Mouse (Mus musculus) neural tube, embryonic 13.5 days (tissue): ENCODE measurements around the gene St5. TPM values are rescaled to one million over a fixed set of nuclear protein-coding genes. Genes with fewer than 3 reads are reported as not detected.

ENCODE experiments used
- ATAC-seq: fragments of 200-750 bp; cut with Nextera tagmentation; 2 replicates; pipeline ENCODE4 v1.8.0; 2017; ENCODE audit warnings: low read depth, mild to moderate bottlenecking, moderate TSS enrichment, moderate library complexity
- H3K27ac ChIP-seq: fragments of 300-500 bp; sonication (generic); replicated peaks from 2 replicates; pipeline ENCODE4 v1.5.1; 2015; ENCODE audit warnings: moderate library complexity, mild to moderate bottlenecking, inconsistent platforms
- H3K27me3 ChIP-seq: fragments of 300-500 bp; sonication (generic); 2 replicates; pipeline ENCODE4 v1.6.1; 2015; ENCODE audit warnings: mild to moderate bottlenecking, inconsistent platforms
- H3K36me3 ChIP-seq: fragments of 300-500 bp; sonication (generic); 2 replicates; pipeline ENCODE4 v1.6.1; 2015; ENCODE audit warnings: mild to moderate bottlenecking, inconsistent platforms
- H3K4me1 ChIP-seq: fragments of 300-500 bp; sonication (generic); replicated peaks from 2 replicates; pipeline ENCODE4 v1.6.1; 2015; ENCODE audit warnings: inconsistent platforms
- H3K4me2 ChIP-seq: fragments of 300-500 bp; sonication (generic); 2 replicates; pipeline ENCODE4 v1.6.1; 2015; ENCODE audit warnings: inconsistent platforms, mild to moderate bottlenecking, moderate library complexity
- H3K4me3 ChIP-seq: fragments of 300-500 bp; sonication (generic); 2 replicates; pipeline ENCODE4 v1.5.1; 2015; ENCODE audit warnings: mild to moderate bottlenecking, inconsistent platforms
- H3K9ac ChIP-seq: fragments of 300-500 bp; sonication (generic); 2 replicates; pipeline ENCODE4 v1.6.1; 2015; ENCODE audit warnings: moderate library complexity, mild to moderate bottlenecking, inconsistent platforms
- H3K9me3 ChIP-seq: fragments of 300-500 bp; sonication (generic); 2 replicates; pipeline ENCODE4 v1.6.1; 2016; ENCODE audit warnings: inconsistent platforms
- WGBS: fragments of 180-500 bp; shearing (Covaris S2); methylation state at CpG from one replicate; pipeline ENCODE4 v1.1.7; 2015; 5-methylcytosine and 5-hydroxymethylcytosine counted together
- polyA plus RNA-seq: library from polyadenylated mRNA; unstranded; fragments of >200 nt; fragmentation: Nextera tagmentation; extraction: Ambion mirVana; gene quantifications from 2 replicates; pipeline ENCODE4 v1.2.1, GENCODE M21; 2015

St5 gene
- polyA plus RNA-seq, 1 experiment from 2014 or later, result 30.0 TPM

DNA sequence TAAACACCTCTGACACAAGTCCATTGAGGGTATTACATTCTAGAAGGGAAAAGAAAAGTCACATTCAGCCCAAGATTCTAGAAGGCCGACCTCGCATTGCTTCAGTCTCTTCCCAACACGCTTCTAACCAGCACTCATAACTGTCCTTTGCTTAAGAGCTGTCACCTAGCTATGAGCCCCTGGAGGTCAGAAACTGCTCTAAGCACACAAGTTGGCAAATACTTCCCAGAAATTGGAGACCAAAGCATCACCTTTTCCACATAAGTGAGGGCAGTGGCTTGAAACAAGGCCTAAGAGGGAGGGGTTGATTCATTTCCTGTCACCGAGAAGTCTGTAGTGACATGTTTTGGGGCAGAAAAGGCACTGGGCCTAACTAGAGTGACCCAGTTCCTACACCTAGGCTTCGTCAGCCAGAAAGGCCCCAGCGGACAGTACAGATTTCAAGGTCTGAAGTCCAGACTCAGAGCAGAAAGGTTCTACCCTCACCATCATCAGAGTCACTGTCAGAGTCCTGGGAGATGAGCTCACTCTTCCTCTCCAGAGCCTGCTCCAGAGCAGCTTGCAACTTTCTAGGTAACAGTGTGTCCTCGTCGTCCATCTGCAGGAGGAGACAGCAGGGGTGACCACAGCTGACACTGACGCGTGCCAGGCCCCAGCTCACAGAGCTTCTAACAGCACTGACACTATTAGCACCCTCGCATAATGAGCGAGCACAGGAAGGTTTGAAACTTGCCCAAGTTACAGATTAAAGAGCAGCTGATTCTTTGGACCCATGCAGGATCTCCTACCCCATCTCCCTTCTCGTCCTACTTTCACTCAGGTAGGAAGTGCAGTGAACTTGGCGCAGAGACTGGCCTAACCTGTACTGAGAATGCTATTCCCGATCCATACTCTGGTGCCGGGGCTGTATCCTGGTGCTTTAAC, 177.4 kb downstream of the St5 start:
- no peak overlapping the region for H3K9ac ChIP-seq
- ATAC-seq, result no peak
- H3K4me1 ChIP-seq, result peaks cover 11% of the 10 kb centered on the region
- WGBS, result 82% methylated on average over 16 of the region's 16 CpGs
- H3K9me3 ChIP-seq, result no peaks in the 10 kb centered on the region
- no peaks in the 10 kb centered on the region for H3K27me3 ChIP-seq
- H3K4me3 ChIP-seq, result no peak overlapping the region
- peak overlapping the region; percentile 9; the same call in 1 of the 2 replicates for H3K27ac ChIP-seq
- no peak overlapping the region for H3K4me2 ChIP-seq
- peaks cover 66% of the 10 kb centered on the region for H3K36me3 ChIP-seq

GRCm38 (mm10) chr7:109524763-109525162, 178.6 kb downstream of the St5 start:
- H3K4me2 ChIP-seq, result no peak overlapping the region
- H3K36me3 ChIP-seq, result peaks cover 68% of the 10 kb centered on the region
- 0 out of 2 replicates have a peak overlapping the region, but pooled peaks have one; percentile 7 for H3K27ac ChIP-seq
- H3K27me3 ChIP-seq, result no peaks in the 10 kb centered on the region
- H3K4me1 ChIP-seq, result peaks cover 23% of the 10 kb centered on the region
- ATAC-seq, result no peak
- 80% methylated on average over 3 of the region's 3 CpGs for WGBS
- H3K4me3 ChIP-seq, result no peak overlapping the region
- H3K9ac ChIP-seq, result no peak overlapping the region
- H3K9me3 ChIP-seq, result no peaks in the 10 kb centered on the region

DNA sequence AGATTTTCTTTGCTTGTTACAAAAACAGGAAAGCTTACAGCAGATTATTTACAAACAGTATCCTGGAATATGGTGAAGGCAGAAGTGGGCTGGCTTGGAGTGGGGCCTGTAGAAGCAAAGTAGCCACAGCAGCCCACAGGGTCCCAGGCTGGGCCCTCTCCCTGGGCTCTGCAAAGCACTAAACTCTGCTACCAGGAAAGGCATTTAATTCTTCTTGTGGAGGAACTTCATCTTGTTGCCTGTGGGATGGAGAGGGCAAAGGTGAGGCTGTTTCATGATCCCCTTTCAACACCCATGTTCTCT, 179.0 kb downstream of the St5 start:
- Histone ChIP-seq H3K9ac (peak overlapping the region; percentile 41; the same call in 1 of the 2 replicates), H3K4me3 (no peak overlapping the region), H3K36me3 (peaks cover 68% of the 10 kb centered on the region), H3K27ac (0 out of 2 replicates have a peak overlapping the region, but pooled peaks have one; percentile 7), H3K4me2 (no peak overlapping the region), H3K27me3 (no peaks in the 10 kb centered on the region), H3K4me1 (peaks cover 24% of the 10 kb centered on the region), H3K9me3 (no peaks in the 10 kb centered on the region)
- ATAC-seq, result no peak

- peaks cover 24% of the 10 kb centered on the region for H3K4me1 ChIP-seq
- no peak for ATAC-seq
- no peaks in the 10 kb centered on the region for H3K27me3 ChIP-seq
- no peak overlapping the region for H3K4me3 ChIP-seq
- 0 out of 2 replicates have a peak overlapping the region, but pooled peaks have one; percentile 7 for H3K27ac ChIP-seq
- 65% methylated on average over 6 of the region's 6 CpGs for WGBS
- H3K9ac ChIP-seq, result peak overlapping the region; percentile 41; the same call in 1 of the 2 replicates
- H3K9me3 ChIP-seq, result no peaks in the 10 kb centered on the region
- H3K36me3 ChIP-seq, result peaks cover 68% of the 10 kb centered on the region
- H3K4me2 ChIP-seq, result no peak overlapping the region
Measured at GRCm38 (mm10) chr7:109523741-109524441, 179.5 kb downstream of the St5 start.

GRCm38 (mm10) chr7:109523304-109523703, 180.1 kb downstream of the St5 start:
- Histone ChIP-seq H3K36me3 (peaks cover 68% of the 10 kb centered on the region), H3K4me1 (peaks cover 26% of the 10 kb centered on the region), H3K4me2 (no peak overlapping the region), H3K9me3 (no peaks in the 10 kb centered on the region), H3K27me3 (no peaks in the 10 kb centered on the region), H3K27ac (no peak overlapping the region), H3K9ac (no peak overlapping the region), H3K4me3 (no peak overlapping the region)
- WGBS, result 55% methylated on average over 2 of the region's 2 CpGs
- ATAC-seq, result no peak

DNA sequence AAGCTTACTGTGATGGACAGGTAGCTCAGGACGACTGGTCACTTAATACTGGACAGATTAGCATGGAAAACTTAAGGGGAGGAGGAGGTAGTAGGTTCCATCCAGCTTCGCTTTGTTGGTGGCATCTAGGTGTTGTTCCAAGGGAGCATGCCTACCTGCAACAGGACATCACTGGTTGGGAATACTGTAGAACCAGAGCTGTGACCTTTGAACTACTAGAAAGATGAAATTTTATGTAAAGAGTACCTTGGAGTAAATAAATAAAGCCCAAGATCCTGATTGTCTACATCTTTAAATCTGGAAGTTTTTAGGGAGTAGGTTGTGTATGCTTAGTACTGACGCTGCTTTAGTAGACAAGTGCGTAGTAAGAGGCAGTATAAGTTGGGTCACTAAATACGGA, 181.3 kb downstream of the St5 start:
- 80% methylated on average over 5 of the region's 5 CpGs for WGBS
- H3K27me3 ChIP-seq, result no peaks in the 10 kb centered on the region
- H3K27ac ChIP-seq, result no peak overlapping the region
- ATAC-seq, result no peak
- peaks cover 35% of the 10 kb centered on the region for H3K4me1 ChIP-seq
- H3K36me3 ChIP-seq, result peaks cover 62% of the 10 kb centered on the region
- no peak overlapping the region for H3K4me2 ChIP-seq
- H3K9me3 ChIP-seq, result no peaks in the 10 kb centered on the region
- H3K9ac ChIP-seq, result no peak overlapping the region
- no peak overlapping the region for H3K4me3 ChIP-seq

GRCm38 (mm10) chr7:109519936-109520335, 183.5 kb downstream of the St5 start:
- H3K9me3 ChIP-seq, result no peaks in the 10 kb centered on the region
- H3K27ac ChIP-seq, result peak overlapping the region; percentile 95
- H3K9ac ChIP-seq, result peak overlapping the region; percentile 90
- no peaks in the 10 kb centered on the region for H3K27me3 ChIP-seq
- ATAC-seq, result no peak
- peaks cover 45% of the 10 kb centered on the region for H3K36me3 ChIP-seq
- peaks cover 35% of the 10 kb centered on the region for H3K4me1 ChIP-seq
- H3K4me2 ChIP-seq, result peak overlapping the region; percentile 91
- 5% methylated on average over 10 of the region's 10 CpGs for WGBS
- peak overlapping the region; percentile 61 for H3K4me3 ChIP-seq

- Histone ChIP-seq H3K4me3 (peak within 1 kb of the TSS; percentile 61), H3K4me2 (peak within 1 kb of the TSS; percentile 91), H3K9me3 (no peaks in the 10 kb centered on the region), H3K36me3 (peaks cover 36% of the 10 kb centered on the region), H3K27ac (peak within 1 kb of the TSS; percentile 95), H3K4me1 (peaks cover 35% of the 10 kb centered on the region), H3K27me3 (no peaks in the 10 kb centered on the region), H3K9ac (peak within 1 kb of the TSS; percentile 90)
- ATAC-seq, result peak; percentile 96
- WGBS, result under 1% methylated on average over 72 of the region's 72 CpGs
Measured at GRCm38 (mm10) chr7:109518838-109519696, 184.3 kb downstream of the St5 start, which contains the start of gene Rpl27a. TSS of gene Rpl27a (plus strand) at chr7:109519147.

- Histone ChIP-seq H3K9ac (peak overlapping the region; percentile 81), H3K36me3 (peaks cover 27% of the 10 kb centered on the region), H3K4me2 (peak overlapping the region; percentile 80), H3K9me3 (no peaks in the 10 kb centered on the region), H3K27me3 (no peaks in the 10 kb centered on the region), H3K4me1 (peaks cover 35% of the 10 kb centered on the region), H3K4me3 (peak overlapping the region; percentile 61), H3K27ac (peak overlapping the region; percentile 95)
- no peak; the same call in 1 of the 2 replicates for ATAC-seq
- 22% methylated on average over 10 of the region's 10 CpGs for WGBS
Measured at GRCm38 (mm10) chr7:109518036-109518681, 185.2 kb downstream of the St5 start.

- Histone ChIP-seq H3K9ac (no peak overlapping the region), H3K36me3 (peaks cover 10% of the 10 kb centered on the region), H3K9me3 (no peaks in the 10 kb centered on the region), H3K27me3 (no peaks in the 10 kb centered on the region), H3K27ac (no peak overlapping the region), H3K4me3 (no peak overlapping the region), H3K4me2 (no peak overlapping the region), H3K4me1 (peaks cover 30% of the 10 kb centered on the region)
- WGBS, result 86% methylated on average over 3 of the region's 3 CpGs
- no peak for ATAC-seq
Measured at GRCm38 (mm10) chr7:109516500-109516899, 186.9 kb downstream of the St5 start.

GRCm38 (mm10) chr7:109511838-109512237, 191.6 kb downstream of the St5 start:
- WGBS, result 93% methylated on average over 3 of the region's 3 CpGs
- H3K4me1 ChIP-seq, result peaks cover 11% of the 10 kb centered on the region
- H3K27ac ChIP-seq, result no peak overlapping the region
- H3K4me2 ChIP-seq, result no peak overlapping the region
- no peak overlapping the region for H3K4me3 ChIP-seq
- no peaks in the 10 kb centered on the region for H3K9me3 ChIP-seq
- no peaks in the 10 kb centered on the region for H3K27me3 ChIP-seq
- H3K9ac ChIP-seq, result no peak overlapping the region
- H3K36me3 ChIP-seq, result no peaks in the 10 kb centered on the region
- ATAC-seq, result no peak
